30 mouse cellular contexts compared by ENCODE assay signal in genomic region chr6:61661414-61661813, GRCm38 (mm10).
DNase-seq lines count a peak whose midpoint lies in the region; ATAC-seq and TF ChIP-seq lines count a peak whose summit lies in the region.
"Had no signal": no experiment of that assay in that cellular context is flagged by ENCODE, and none has a peak within 500 bp of the region (broad histone marks: within the 10 kb centered on the region; RNA-seq: fewer than 3 reads in every experiment).

No protein-coding gene starts in this region.

- no peaks in the 10 kb centered on the region for H3K36me3 ChIP-seq in lung, embryonic 14.5 days (ENCODE audit: insufficient read depth)
- no peaks in the 10 kb centered on the region for H3K36me3 ChIP-seq in thymus, adult 2 months (ENCODE audit: control insufficient read depth, insufficient read depth, low read length)
- H3K36me3 ChIP-seq: forebrain, embryonic 10.5 days; G1E; heart, embryonic 12.5 days; heart, embryonic 15.5 days; hindbrain, embryonic 10.5 days; hindbrain, embryonic 13.5 days had no signal

- H3K9me3 ChIP-seq in lung, embryonic 14.5 days (ENCODE audit: low read depth, low read length), result no peaks in the 10 kb centered on the region
- H3K9me3 ChIP-seq: forebrain, embryonic 10.5 days; forebrain, embryonic 13.5 days; G1E; heart, embryonic 12.5 days; heart, embryonic 15.5 days; hindbrain, embryonic 10.5 days; hindbrain, embryonic 13.5 days had no signal

- TF ChIP-seq CTCF in lung, embryonic 14.5 days (IDR thresholded peaks at IDR 0.05; ENCODE audit: low read depth), result no peak
- no peak for TF ChIP-seq CTCF in thymus, adult 2 months (IDR thresholded peaks at IDR 0.05; ENCODE audit: borderline replicate concordance, control insufficient read depth, extremely low read depth, insufficient read depth, low read length, poor library complexity)

- no peak overlapping the region for H3K27ac ChIP-seq in lung, embryonic 14.5 days (ENCODE audit: low read depth)
- H3K27ac ChIP-seq in thymus, adult 2 months (ENCODE audit: control insufficient read depth, insufficient read depth, low read length), result no peak overlapping the region
- H3K27ac ChIP-seq: forebrain, embryonic 10.5 days; forebrain, embryonic 13.5 days; gastrocnemius, adult 2 months; heart, embryonic 15.5 days; hindbrain, embryonic 10.5 days; hindbrain, embryonic 13.5 days had no signal

- no peaks in the 10 kb centered on the region for H3K4me1 ChIP-seq in lung, embryonic 14.5 days (ENCODE audit: insufficient read depth)
- no peaks in the 10 kb centered on the region for H3K4me1 ChIP-seq in thymus, adult 2 months (replicated peaks; ENCODE audit: control insufficient read depth, insufficient read depth, low read length)
- H3K4me1 ChIP-seq: forebrain, embryonic 10.5 days; forebrain, embryonic 13.5 days; heart, embryonic 12.5 days; heart, embryonic 15.5 days; hindbrain, embryonic 10.5 days; hindbrain, embryonic 13.5 days had no signal

- DNase-seq in cerebellum, postnatal 10 days, result peak; percentile 3 to 6
- no peak for DNase-seq in cerebellum, adult 11 months
- DNase-seq in lung, embryonic 14.5 days, result peak; percentile 8
- no peak for DNase-seq in lung, postnatal 4 days
- peak; percentile 4 for DNase-seq in lung, postnatal 10 days
- peak; percentile 66 for DNase-seq in lung, postnatal 36 days
- no peak for DNase-seq in adrenal gland, postnatal 4 days (ENCODE audit: low spot score in 2 of 2)
- no peak for DNase-seq in thymus, adult 2 months
- DNase-seq: adrenal gland, postnatal 10 days; adrenal gland, postnatal 36 days; B cell, adult 2 months; cerebellum, adult 11-12 months; cerebellum, adult 8-10 months; cerebellum, postnatal 14 days; gastrocnemius, adult 2 months; gastrocnemius, postnatal 25 days; heart, adult 18-20 months; heart, postnatal 10 days; heart, postnatal 36 days had no signal

- TF ChIP-seq POLR2A in thymus, adult 2 months (IDR thresholded peaks at IDR 0.05; ENCODE audit: control insufficient read depth, extremely low read depth, insufficient read depth, low read length, poor library complexity), result no peak

- no peak for ATAC-seq in lung, embryonic 14.5 days (ENCODE audit: insufficient read depth)
- ATAC-seq: forebrain, embryonic 13.5 days; forebrain, embryonic 16.5 days; hindbrain, embryonic 16.5 days; Patski had no signal

- no peak overlapping the region for H3K4me3 ChIP-seq in lung, embryonic 14.5 days (ENCODE audit: low read depth, low read length)
- H3K4me3 ChIP-seq in thymus, adult 2 months (ENCODE audit: control insufficient read depth, insufficient read depth, low read length), result no peak overlapping the region
- H3K4me3 ChIP-seq: forebrain, embryonic 10.5 days; forebrain, embryonic 13.5 days; gastrocnemius, adult 2 months; heart, embryonic 12.5 days; heart, embryonic 15.5 days; hindbrain, embryonic 10.5 days; hindbrain, embryonic 13.5 days had no signal

- H3K4me2 ChIP-seq in lung, embryonic 14.5 days, result no peak overlapping the region
- H3K4me2 ChIP-seq: forebrain, embryonic 13.5 days; heart, embryonic 12.5 days; heart, embryonic 15.5 days; hindbrain, embryonic 13.5 days had no signal

- H3K27me3 ChIP-seq in lung, embryonic 14.5 days (ENCODE audit: insufficient read depth, low read length), result no peaks in the 10 kb centered on the region
- H3K27me3 ChIP-seq in thymus, adult 2 months (ENCODE audit: control insufficient read depth, insufficient read depth, low read length), result no peaks in the 10 kb centered on the region
- H3K27me3 ChIP-seq: CH12.LX; forebrain, embryonic 13.5 days; heart, embryonic 12.5 days; heart, embryonic 15.5 days; hindbrain, embryonic 13.5 days had no signal

- no peak overlapping the region for H3K9ac ChIP-seq in lung, embryonic 14.5 days
- H3K9ac ChIP-seq: forebrain, embryonic 13.5 days; heart, embryonic 12.5 days; heart, embryonic 15.5 days; hindbrain, embryonic 13.5 days had no signal

Comparison
In these comparisons a context has a peak if more than half of its experiments do, and no peak if none do; other contexts are left out.
1. DNase-seq: peak in cerebellum, postnatal 10 days (2 of 2), lung, embryonic 14.5 days (single experiment), lung, postnatal 10 days (single experiment) and lung, postnatal 36 days (single experiment); none in cerebellum, adult 11 months (single experiment), lung, postnatal 4 days (0 of 2), adrenal gland, postnatal 4 days (0 of 2) and thymus, adult 2 months (single experiment).